Mouse (Mus musculus): ENCODE data around the gene Tkt.

GRCm38 (mm10) chr14:30523356-30523755 lies 24.8 kb upstream of the Tkt start:
- no peak for TF ChIP-seq POLR2A (IDR thresholded peaks at IDR 0.05; ENCODE audit: borderline replicate concordance, extremely low read depth, low read depth, low read length)
- TF ChIP-seq CTCF (IDR thresholded peaks at IDR 0.05; ENCODE audit: insufficient read depth, low read length): no peak

Measured in lung, adult 2 months (tissue).